Mouse (Mus musculus): ENCODE data around the gene Sertad2.

The Sertad2 gene

DNA sequence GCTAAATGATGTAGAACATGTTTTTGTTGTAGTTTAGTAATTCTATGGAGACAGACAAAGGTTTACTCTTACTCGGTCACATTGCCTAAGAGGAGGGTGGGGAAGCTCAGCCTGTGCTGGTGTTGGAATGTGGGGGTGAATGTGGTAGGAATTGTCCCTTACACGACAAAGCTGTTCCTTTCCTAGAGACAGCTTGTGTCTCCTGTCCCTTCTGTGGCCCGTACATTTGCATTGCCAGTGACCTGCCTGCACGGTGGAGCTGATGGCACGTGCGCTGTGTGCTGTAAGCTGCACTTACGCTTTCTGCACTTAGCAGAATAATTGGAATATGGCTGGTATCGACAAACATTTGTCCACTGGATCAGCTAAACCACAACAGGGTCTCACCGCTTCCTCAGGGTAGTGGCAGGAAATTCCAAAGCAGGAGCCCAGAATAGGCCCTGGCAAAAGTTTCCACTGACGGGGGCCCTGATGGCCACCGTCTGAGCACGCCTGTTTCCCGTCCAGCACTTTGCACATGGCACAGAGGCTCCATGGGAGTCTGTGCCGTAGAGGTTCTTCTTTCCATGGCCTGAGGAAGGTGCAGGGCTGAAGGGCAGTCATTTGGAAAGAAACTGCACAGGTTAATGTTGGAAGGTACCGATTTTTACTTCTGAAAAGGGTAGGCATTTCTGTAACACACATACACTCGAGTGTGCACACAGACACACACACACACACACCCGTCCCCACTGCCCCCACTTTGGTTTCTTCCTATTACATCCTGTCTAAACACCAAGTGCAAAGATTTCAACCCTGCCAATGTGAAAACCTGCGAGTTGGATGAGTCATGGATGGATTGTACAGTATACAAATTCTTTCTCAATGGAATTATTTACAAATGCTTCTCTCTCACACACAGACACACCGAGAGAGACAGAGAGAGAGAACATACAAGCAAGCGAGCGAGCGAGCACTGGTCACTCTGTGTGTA, 51.5 kb downstream of the Sertad2 start:
- in situ Hi-C loops (cut with MboI, MseI), result no loop called here

GRCm38 (mm10) chr11:20603066-20603812, 60.2 kb downstream of the Sertad2 start:
- in situ Hi-C loops (cut with MboI, MseI), result no loop called here

DNA sequence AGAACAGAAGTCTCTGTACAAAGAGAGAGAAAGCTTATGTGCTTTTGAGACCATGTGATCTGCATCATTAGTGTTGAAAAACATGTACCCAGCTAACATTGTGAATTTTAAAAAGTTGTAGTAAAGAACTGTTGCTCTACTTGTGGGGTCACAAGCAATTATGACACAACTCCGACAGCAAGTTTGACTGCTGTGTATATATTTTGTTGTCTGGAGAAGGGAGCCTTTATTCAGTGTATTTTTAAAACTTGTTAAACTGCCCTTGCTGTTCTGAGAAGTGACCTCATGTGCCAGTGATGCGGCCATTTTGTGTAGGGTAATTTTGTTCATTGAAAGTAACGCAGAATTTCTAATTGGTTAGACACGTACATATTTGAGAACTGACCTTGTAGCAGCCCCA, 61.1 kb downstream of the Sertad2 start:
- in situ Hi-C loops (cut with MboI, MseI), result no loop called here

- in situ Hi-C loops (cut with MboI, MseI), result no loop called here
Observed at GRCm38 (mm10) chr11:20605613-20606012, 62.6 kb downstream of the Sertad2 start.

GRCm38 (mm10) chr11:20608442-20608841, 65.4 kb downstream of the Sertad2 start:
- in situ Hi-C loops (cut with MboI, MseI), result no loop called here

DNA sequence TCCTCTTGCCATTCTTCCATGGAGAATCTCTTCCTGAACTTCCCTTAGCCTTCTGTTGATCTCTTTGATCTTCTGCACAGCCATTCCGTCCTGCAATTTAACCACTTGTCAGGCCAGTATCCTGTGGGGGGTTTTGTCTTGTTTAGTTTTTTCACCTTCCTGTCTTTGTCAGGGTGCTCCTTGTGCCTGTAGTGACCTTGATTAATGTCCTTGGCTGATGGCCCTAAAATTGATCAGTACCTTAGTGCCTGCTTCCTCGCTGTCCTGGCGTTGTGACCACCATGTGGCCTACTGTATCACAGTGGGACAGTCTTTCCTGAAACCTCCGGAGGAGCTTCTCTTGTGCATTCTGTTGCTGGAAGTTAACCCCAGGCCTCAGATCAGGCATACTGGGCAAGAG, 70.2 kb downstream of the Sertad2 start:
- in situ Hi-C loops (cut with MboI, MseI), result no loop called here

GRCm38 (mm10) chr11:20616103-20616502, 73.0 kb downstream of the Sertad2 start:
- in situ Hi-C loops (cut with MboI, MseI), result loop anchor here (5.0 kb wide), 1 partner anchor 49 kb away; no protein-coding TSS in a partner anchor

DNA sequence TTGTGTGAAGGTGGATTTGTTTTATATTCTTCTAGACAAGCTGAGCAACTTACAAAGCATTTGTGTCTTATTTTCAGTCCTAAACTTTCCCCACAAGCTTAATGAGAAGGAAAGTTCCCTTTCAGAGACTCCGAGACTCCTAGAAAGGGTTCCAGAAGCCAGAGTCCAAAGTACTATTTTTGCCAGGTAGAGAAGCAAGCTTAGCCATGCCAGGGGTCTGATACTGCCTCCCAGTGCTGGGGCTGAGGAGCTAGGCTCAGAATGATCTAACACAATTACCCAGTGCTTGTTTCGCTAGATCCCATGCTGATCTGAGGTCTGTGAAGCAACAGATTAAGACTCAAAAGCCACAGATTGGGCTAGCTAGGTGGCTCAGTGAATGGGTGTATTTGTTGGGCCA, 84.1 kb downstream of the Sertad2 start:
- in situ Hi-C loops (cut with MboI, MseI), result no loop called here

DNA sequence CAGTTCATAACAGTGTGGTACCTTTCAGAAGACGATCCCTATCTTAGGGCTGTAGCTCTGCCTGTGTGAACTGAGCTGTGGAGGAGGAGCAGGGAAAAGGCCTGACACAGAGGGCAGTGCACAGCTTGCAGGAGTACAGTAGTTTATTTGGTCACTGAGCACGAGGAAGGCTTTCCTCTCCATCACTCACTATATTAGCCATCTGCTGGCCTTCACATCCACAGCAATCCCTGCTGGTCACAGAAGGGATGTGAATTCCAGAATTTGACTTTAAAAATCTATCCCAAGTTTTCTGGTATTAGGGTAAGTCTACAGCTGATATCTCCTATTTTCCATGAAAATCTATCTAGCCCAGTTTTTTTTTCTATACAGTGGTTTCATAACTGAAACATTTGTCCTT, 85.2 kb downstream of the Sertad2 start:
- in situ Hi-C loops (cut with MboI, MseI), result no loop called here

- in situ Hi-C loops (cut with MboI, MseI), result no loop called here
Observed at GRCm38 (mm10) chr11:20629700-20630099, 86.6 kb downstream of the Sertad2 start.

- in situ Hi-C loops (cut with MboI, MseI), result no loop called here
Observed at GRCm38 (mm10) chr11:20631026-20631940, 88.2 kb downstream of the Sertad2 start.

DNA sequence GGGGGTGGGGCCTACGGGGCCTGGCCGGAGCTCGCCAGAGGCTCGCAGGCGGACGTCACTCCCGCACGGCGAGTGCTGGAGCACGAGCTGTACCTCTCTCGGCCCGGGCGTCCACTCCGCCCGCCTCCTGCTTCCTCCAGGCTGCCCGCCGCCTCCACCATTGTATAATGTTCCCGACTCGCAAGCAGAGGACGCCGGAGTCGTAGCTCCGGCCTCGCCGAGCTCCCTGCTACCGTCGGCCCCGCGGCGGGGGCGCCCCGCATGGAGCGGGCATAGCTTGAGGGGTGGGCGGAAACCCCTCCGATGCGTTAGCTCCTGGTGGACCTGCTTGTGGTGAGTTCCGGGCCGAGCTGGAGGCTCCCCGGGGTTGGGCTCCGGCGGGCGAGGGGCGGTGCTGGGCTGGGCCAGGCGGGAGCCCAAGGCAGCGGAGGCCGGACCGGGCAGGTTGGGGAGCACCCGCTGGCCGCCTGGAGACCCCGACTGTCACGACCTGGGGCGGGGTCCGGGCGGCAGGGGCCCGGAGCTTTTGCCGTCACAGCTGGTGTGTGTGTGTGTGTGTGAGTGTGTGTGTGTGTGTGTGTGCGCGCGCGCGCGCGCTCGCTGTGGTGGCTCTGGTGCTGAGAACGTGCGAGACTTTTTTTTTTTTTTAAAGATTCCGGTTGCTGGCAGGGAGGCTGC, 89.0 kb downstream of the Sertad2 start:
- in situ Hi-C loops (cut with MboI, MseI), result no loop called here

GRCm38 (mm10) chr11:20632619-20632965, 89.5 kb downstream of the Sertad2 start:
- in situ Hi-C loops (cut with MboI, MseI), result no loop called here

DNA sequence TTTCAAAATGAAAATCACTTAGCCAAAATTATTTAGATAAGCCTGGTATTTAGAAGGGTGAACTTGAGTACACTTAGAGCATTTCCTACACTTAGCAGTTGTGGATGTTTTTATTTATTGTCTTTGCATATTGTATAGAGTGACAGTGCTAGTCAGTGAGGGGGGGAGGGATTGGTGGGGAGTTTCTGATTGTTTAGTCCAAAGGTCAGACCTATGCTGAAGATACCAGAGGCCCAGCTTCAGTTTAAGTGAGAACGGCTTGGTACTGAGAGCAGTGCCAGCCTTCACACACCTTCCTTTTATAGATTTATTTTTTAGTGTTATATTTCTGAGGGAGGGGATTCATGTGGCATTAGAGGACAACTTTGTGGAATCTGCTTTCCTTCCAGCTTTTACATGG, 91.5 kb downstream of the Sertad2 start:
- in situ Hi-C loops (cut with MboI, MseI), result no loop called here

- in situ Hi-C loops (cut with MboI, MseI), result loop anchor here (5.0 kb wide), 1 partner anchor 183 kb away; no protein-coding TSS in a partner anchor
Observed at GRCm38 (mm10) chr11:20635646-20636045, 92.6 kb downstream of the Sertad2 start.

- in situ Hi-C loops (cut with MboI, MseI), result loop anchor here (5.0 kb wide), 1 partner anchor 184 kb away; no protein-coding TSS in a partner anchor
Observed at GRCm38 (mm10) chr11:20636114-20636513, 93.1 kb downstream of the Sertad2 start.

- in situ Hi-C loops (cut with MboI, MseI), result loop anchor here (5.0 kb wide), 1 partner anchor 185 kb away; no protein-coding TSS in a partner anchor
Observed at GRCm38 (mm10) chr11:20637060-20637459, 94.0 kb downstream of the Sertad2 start.

GRCm38 (mm10) chr11:20638841-20639240, 95.8 kb downstream of the Sertad2 start:
- in situ Hi-C loops (cut with MboI, MseI), result loop anchor here (5.0 kb wide), 1 partner anchor 187 kb away; no protein-coding TSS in a partner anchor

GRCm38 (mm10) chr11:20639918-20640447, 96.9 kb downstream of the Sertad2 start:
- in situ Hi-C loops (cut with MboI, MseI), result loop anchor here (5.0 kb wide), 1 partner anchor 188 kb away; no protein-coding TSS in a partner anchor

DNA sequence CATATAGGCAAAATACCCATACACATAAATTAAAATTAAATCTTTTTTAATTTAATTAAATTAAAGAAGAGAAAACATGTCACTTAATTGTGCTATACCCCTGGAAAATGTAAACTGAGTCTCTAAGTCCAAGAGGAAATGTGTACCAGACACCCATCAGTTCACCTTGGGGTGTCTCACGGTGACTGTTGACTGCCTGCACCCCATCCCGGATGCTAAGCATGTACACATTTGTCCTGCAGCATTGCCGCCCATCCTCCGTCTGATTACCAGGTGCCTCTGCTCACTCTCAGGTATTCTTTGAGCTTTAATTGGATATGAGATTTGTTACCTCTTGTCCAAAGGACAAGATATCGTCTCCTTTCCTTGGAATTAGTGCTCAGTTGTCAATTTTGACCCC, 99.3 kb downstream of the Sertad2 start:
- in situ Hi-C loops (cut with MboI, MseI), result no loop called here
